Mouse (Mus musculus) heart, postnatal 0 days (tissue): ENCODE results near the gene Dnajc27.

Experiments
- CTCF ChIP-seq: IDR thresholded peaks from 2 replicates; pipeline ENCODE4 v1.5.1; 2016; ENCODE audit warnings: antibody characterized with exemption, control low read depth, low read depth
- EP300 ChIP-seq: IDR thresholded peaks from 2 replicates; pipeline ENCODE4 v1.6.1; 2016; ENCODE audit warnings: antibody characterized with exemption, low read depth

GRCm38 (mm10) chr12:4127346-4127745 is 45.0 kb downstream of the Dnajc27 start:
- no peak for TF ChIP-seq CTCF
- no peak for TF ChIP-seq EP300
